Mouse (Mus musculus) kidney, adult 2 months (tissue): Measurements from ENCODE around the gene Gm8439.

ENCODE experiments used
- CTCF ChIP-seq: fragments of 200-500 bp; conservative IDR thresholded peaks from 2 replicates; pipeline ENCODE4 v1.5.1; 2011; ENCODE audit warnings: low read depth, mild to moderate bottlenecking, control low read depth, low read length, moderate library complexity, mixed read lengths; ENCODE audit not compliant: insufficient read depth, insufficient read length
- POLR2A ChIP-seq: fragments of 200-500 bp; IDR thresholded peaks from one replicate; pipeline ENCODE4 v1.6.1; 2011; ENCODE audit warnings: low read depth, low read length, control low read depth

- TF ChIP-seq CTCF: no peak
- no peak for TF ChIP-seq POLR2A
Observed at GRCm38 (mm10) chr4:120570438-120571069, 18.0 kb upstream of the Gm8439 start.
